Mouse (Mus musculus) retina, postnatal 1 day (tissue): ENCODE data around the gene Mettl23.
A peak's percentile ranks its signal among the peaks of the same experiment; 100 is the strongest.
"Not testable (repeated sequence)": the region's sequence is repeated elsewhere in the genome, so short reads cannot be mapped to it uniquely, and the experiment has no call there.

Experiments
- DNase-seq: peaks from one replicate; pipeline ENCODE4 v3.0.0-alpha.2; 2012

Gene Mettl23

DNA sequence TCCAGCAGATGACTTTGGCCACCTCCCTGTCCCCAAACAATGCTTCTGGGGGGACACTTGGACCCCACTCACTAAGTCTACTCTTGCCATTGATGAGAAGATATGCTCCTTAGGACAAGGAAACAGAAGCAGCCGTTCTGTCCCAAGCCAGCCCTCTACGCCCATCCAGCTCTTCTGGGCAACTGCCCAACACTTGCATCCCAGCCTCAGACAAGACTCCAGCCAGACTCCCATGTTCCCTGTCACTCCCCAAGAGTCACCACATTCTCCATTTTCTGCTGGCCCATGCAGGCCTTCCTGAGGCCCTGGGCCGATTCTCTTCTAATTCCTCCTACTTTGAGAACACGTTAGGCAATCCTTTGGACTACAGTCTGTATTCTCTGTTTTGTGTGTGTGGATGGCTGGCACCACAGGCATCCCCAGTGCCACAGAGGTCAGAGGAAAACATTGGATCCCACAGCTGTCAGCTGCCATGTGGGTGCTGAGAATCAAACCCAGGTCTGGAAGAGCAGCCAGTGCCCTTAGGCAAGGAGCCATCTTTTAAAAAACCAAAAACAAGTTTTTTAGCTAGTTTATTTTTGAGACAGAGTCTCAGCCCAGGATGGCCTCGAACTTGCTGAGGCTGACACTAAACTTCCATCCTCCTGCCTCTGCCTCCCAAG lies 23.0 kb upstream of the Mettl23 start:
- no peak for DNase-seq

- peak; percentile 60 for DNase-seq
These were observed 21.8 kb upstream of the Mettl23 start for GRCm38 (mm10) chr11:116821057-116821940.

GRCm38 (mm10) chr11:116822215-116822614 lies 20.9 kb upstream of the Mettl23 start:
- no peak for DNase-seq

DNA sequence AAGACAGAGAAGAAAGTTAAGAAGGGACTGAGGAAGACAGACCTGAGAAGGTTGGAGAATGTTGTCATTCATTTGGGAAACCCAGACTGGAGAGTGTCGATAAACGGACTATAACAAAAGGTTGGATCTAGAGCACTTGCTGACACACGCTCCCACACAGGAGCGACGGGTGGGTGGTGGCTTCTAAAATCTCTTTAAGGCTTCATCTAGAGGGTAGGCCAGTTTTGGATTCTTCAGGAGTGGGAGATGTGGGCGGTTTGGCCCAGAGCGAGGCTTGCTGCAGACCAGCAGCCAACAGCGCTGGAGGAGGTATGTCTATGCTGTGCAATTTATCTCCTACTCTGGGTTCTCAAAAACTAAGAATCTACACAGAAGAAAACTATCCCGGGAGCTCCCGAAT lies 20.5 kb upstream of the Mettl23 start:
- DNase-seq, result no peak

GRCm38 (mm10) chr11:116823255-116823654 lies 19.8 kb upstream of the Mettl23 start:
- DNase-seq, result no peak

GRCm38 (mm10) chr11:116823885-116824284 lies 19.2 kb upstream of the Mettl23 start:
- not testable (repeated sequence) for DNase-seq

- peak; percentile 86 for DNase-seq
These were observed 17.8 kb upstream of the Mettl23 start for GRCm38 (mm10) chr11:116825230-116825629.

- peak; percentile 82 for DNase-seq
These were observed 16.3 kb upstream of the Mettl23 start for GRCm38 (mm10) chr11:116826550-116827504.

GRCm38 (mm10) chr11:116827534-116828165 lies 15.4 kb upstream of the Mettl23 start, which contains the start of gene Mxra7:
Mxra7 (minus strand) TSS chr11:116828046.
- DNase-seq, result peak; percentile 85

- no peak for DNase-seq
These were observed 10.8 kb upstream of the Mettl23 start for GRCm38 (mm10) chr11:116832172-116832685.

DNA sequence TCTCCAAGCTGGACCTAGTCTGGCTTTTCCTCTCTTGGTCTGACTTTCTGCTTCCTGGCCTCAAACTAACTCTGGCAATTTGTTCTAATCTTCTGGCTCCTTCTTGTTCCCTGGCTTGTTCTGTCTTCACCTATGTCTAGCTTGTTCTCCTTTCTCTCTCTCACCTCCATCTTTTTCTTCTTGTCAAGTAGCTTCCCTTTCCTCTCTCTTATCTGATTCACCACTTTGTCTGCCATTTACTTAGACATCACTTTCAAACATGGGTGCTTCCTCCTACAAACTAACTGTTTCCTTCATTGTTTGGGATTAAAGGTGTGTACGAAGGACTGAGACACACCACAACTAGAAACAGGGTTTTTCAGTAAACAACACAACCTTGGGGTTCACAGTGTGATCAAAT lies 8.1 kb upstream of the Mettl23 start:
- DNase-seq, result no peak

DNA sequence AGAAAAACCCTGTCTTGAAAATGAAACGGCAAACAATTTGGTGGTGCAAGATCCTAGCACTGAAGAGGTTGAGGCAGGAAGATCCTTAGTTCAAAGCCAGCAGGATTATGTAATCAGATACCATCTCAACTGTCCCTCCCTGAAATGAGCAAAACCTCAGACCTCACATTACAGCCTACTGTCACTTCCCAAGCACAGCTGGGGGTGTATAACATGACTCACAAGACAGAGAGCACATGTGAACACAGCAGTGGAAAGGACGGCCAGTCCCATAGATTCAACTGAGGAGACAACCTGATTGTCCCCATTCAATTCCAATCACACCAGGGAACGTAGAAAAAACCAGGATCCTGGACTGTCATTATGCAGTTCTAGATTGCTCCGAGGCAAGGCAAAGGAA lies 6.8 kb upstream of the Mettl23 start:
- DNase-seq, result no peak

DNA sequence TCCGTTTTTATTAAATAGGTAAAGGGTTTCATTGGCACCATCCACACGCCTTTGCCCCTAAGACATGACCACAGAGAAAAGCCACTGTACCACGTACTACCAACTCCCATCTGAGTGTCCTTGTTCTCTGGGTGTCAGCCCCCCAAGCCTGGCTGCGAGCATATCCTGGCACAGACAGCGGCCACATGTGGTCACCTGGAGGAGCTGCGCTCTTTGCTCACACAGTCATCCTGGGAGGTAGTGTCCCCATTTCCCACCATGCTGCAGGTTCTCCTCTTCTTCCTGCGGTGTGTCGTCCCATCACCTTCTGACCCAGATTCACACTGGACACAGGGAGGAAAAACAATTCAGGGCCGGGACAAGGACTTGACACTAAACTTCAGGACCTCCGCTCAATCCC lies 5.6 kb upstream of the Mettl23 start:
- DNase-seq, result no peak

DNA sequence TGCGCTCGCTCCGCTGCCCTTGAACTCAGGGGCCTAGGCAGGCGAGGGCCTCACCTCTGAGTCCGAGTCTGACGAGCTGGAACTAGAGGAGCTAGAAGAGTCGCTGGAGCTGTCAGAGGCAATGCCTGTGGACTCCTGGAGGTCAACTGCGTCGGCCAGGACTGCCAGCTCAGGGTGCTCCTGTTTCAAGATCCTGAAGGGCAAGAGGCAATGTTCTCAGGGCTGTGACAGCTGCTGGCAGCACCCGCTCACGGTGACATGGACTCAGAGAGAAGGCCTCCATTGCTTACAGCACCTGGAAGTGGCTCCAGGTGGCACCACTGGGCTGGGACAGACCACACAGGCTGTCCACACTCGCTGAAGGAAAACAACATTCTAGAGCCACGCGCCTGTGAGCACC lies 4.1 kb upstream of the Mettl23 start:
- no peak for DNase-seq

DNA sequence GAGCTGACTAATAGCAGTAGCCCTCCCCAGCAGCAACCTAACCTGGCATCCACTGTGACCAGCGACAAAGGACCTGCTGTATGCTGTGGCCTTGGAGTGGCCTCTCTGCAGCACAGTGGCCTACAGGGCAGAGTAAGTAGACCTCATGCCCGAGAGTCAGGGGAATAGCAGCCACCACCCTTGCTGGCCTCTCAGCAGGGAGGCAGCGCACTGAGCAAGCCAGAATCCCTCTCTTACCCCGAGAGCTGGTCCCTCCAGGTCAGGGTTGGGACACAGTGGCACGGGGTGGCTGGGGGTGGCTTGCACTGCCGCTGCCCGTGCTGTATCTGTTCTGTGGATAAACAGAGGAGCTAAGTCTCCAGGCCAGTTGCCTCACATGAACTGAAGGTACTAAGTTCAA lies 3.5 kb upstream of the Mettl23 start:
- no peak for DNase-seq

DNA sequence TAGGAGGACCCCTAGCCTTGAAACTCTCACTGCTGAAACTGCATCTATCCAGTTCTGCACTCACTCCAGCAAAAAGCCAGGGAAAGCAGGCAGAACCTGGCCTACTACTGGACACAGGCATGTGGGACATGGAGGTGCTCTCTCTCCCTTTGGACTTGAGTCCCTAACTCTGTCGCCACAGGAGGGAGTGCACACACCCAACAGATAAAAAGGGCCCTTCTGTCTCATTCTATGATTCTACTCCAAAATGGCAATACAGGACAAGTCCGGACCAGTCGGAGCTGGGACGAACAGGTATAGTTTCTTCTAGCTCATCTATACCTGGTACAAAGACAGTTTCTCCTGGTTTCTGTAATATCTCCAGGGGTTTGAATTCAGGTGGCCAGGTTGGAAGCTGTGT lies 2.3 kb upstream of the Mettl23 start:
- no peak for DNase-seq

DNA sequence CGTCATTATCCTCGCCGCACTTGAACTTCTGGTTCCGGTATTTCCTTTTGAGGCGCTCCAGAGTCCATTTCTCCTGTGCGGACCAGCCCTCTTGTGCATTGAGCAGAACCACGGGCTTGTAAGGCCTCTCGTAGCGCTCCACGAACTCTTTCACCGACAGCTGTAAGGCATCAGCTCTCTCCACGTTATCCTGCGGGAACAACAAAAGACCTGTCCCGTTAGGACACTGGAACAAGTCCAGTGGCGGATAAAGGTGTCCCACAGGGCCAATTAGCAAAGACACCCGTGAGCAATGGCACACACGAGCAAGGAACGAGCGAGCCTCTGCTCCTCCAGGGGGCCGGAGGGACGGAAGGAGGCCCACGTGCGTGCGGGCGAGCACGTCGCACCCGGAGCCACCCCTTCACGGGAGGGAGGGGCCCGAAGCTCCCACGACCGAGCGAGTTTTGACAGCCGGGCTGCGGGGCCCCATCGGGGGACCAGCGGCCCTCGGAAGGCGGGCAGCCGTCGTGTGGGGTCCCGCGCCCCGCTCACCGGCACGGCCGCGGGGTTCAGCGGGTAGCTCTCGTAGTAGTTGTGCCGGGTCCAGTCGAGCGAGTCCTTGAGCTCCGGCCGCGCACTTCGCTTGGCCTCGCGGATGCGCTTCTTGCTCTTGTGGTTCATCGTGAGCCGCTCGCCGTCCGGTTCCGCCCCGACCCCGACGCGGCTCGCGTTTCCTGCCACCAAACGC lies 382 bp upstream of the Mettl23 start:
- peak; percentile 80 for DNase-seq

GRCm38 (mm10) chr11:116846593-116847181 lies 3.6 kb downstream of the Mettl23 start:
- DNase-seq, result no peak

DNA sequence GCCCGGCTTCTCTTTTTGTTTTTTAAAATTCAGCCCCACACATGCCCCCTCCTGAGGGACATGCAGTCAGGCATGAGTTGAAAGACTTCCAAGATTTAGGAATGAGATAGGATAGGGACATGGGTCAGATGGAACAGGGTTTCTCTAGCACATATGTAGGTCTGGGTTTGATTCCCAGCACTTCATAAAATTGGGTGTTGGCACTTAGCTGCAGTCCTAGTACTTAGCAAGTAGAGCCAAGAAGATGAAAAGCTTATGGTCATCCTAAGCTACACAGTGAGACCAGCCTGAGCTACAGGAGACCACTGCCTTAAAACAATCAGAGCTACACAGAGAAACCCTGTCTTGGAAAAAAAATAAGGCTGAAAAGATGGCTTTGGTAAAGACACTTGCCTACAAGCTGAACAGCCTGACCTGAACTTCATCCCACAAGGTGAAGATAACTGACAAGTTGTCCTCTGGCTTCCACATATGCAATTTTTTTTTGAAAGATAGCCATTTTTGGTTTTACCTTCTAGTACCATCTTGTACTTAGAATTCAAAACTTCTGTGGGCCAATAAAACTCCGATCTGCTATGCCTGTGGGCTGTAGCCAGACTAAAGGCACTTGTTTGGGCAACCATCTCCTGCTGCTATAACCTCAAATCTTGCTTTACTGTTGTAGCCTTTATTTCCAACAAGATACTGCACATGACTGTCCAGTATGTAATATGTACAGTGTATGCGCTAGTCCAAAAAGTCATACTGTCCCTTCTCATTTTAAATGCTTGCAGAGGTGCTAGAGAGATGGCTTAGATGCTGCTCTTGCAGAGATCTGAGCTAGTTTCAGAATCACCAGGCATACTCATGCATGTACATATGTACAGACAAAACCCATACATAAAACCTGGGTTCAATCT lies 4.4 kb downstream of the Mettl23 start:
- no peak for DNase-seq
